Mouse (Mus musculus): Measurements from ENCODE around the gene Dna2.
"Not testable (repeated sequence)": the region's sequence is repeated elsewhere in the genome, so short reads cannot be mapped to it uniquely, and the experiment has no call there.

Dna2 gene

GRCm38 (mm10) chr10:62946738-62947471, at the start of gene Dna2:
Dna2 (plus strand) TSS chr10:62947026.
- in situ Hi-C loops (cut with MboI, MseI), result no loop called here

- in situ Hi-C loops (cut with MboI, MseI), result no loop called here
Observed at GRCm38 (mm10) chr10:62897437-62897836, 49.4 kb upstream of the Dna2 start.

- in situ Hi-C loops (cut with MboI, MseI), result no loop called here
Observed at GRCm38 (mm10) chr10:62898061-62898460, 48.8 kb upstream of the Dna2 start.

- in situ Hi-C loops (cut with MboI, MseI), result no loop called here
Observed at GRCm38 (mm10) chr10:62900144-62900543, 46.7 kb upstream of the Dna2 start.

GRCm38 (mm10) chr10:62901826-62902225, 45.0 kb upstream of the Dna2 start:
- in situ Hi-C loops (cut with MboI, MseI), result no loop called here

GRCm38 (mm10) chr10:62902829-62903228, 44.0 kb upstream of the Dna2 start:
- in situ Hi-C loops (cut with MboI, MseI), result no loop called here

GRCm38 (mm10) chr10:62906336-62906735, 40.5 kb upstream of the Dna2 start:
- in situ Hi-C loops (cut with MboI, MseI), result no loop called here

- in situ Hi-C loops (cut with MboI, MseI), result not testable (repeated sequence)
Observed at GRCm38 (mm10) chr10:62908896-62909295, 37.9 kb upstream of the Dna2 start, which contains the start of gene Tet1. Tet1 (minus strand) TSS chr10:62908996.

GRCm38 (mm10) chr10:62911120-62911519, 35.7 kb upstream of the Dna2 start:
- in situ Hi-C loops (cut with MboI, MseI), result no loop called here

GRCm38 (mm10) chr10:62918985-62919384, 27.8 kb upstream of the Dna2 start:
- in situ Hi-C loops (cut with MboI, MseI), result no loop called here

- in situ Hi-C loops (cut with MboI, MseI), result no loop called here
Observed at GRCm38 (mm10) chr10:62919925-62920765, 26.7 kb upstream of the Dna2 start, which contains the start of gene Slc25a16. Slc25a16 (plus strand) TSS chr10:62920633.

GRCm38 (mm10) chr10:62920766-62921156, 26.1 kb upstream of the Dna2 start:
- in situ Hi-C loops (cut with MboI, MseI), result no loop called here

- in situ Hi-C loops (cut with MboI, MseI), result no loop called here
Observed at GRCm38 (mm10) chr10:62924096-62924635, 22.7 kb upstream of the Dna2 start.

GRCm38 (mm10) chr10:62932381-62932780, 14.4 kb upstream of the Dna2 start:
- in situ Hi-C loops (cut with MboI, MseI), result no loop called here

GRCm38 (mm10) chr10:62944975-62945580, 1.7 kb upstream of the Dna2 start:
- in situ Hi-C loops (cut with MboI, MseI), result no loop called here

GRCm38 (mm10) chr10:62948551-62948950, 1.7 kb downstream of the Dna2 start:
- in situ Hi-C loops (cut with MboI, MseI), result no loop called here

- in situ Hi-C loops (cut with MboI, MseI), result no loop called here
Observed at GRCm38 (mm10) chr10:62963956-62964355, 17.1 kb downstream of the Dna2 start.

GRCm38 (mm10) chr10:62965796-62966195, 19.0 kb downstream of the Dna2 start:
- in situ Hi-C loops (cut with MboI, MseI), result no loop called here

GRCm38 (mm10) chr10:62966291-62966690, 19.5 kb downstream of the Dna2 start:
- in situ Hi-C loops (cut with MboI, MseI), result no loop called here

GRCm38 (mm10) chr10:62971821-62972220, 25.0 kb downstream of the Dna2 start:
- in situ Hi-C loops (cut with MboI, MseI), result no loop called here

- in situ Hi-C loops (cut with MboI, MseI), result loop anchor here in 1 of 2 experiments (5.0 kb wide), 1 partner anchor 43 kb away; the partner anchor contains the start of genes Hnrnph3 and Pbld2
Observed at GRCm38 (mm10) chr10:62979667-62980038, 32.8 kb downstream of the Dna2 start.

All from T-helper 17 cell (primary cell).